Mouse (Mus musculus): ENCODE measurements around the gene Prf1.

- no peak for TF ChIP-seq CTCF (IDR thresholded peaks at IDR 0.05; ENCODE audit: extremely low read depth, insufficient read length, insufficient replicate concordance, low read depth, low read length)
- TF ChIP-seq POLR2A (IDR thresholded peaks at IDR 0.05; ENCODE audit: low read depth, low read length), result no peak
Observed at GRCm38 (mm10) chr10:61315324-61315880, 17.8 kb downstream of the Prf1 start.

All from small intestine, adult 2 months (tissue).